Mouse (Mus musculus) liver, postnatal 0 days (tissue): Measurements from ENCODE around the gene Gm20662.

Experiments used
- CTCF ChIP-seq: sonication (generic); IDR thresholded peaks from 2 replicates; pipeline ENCODE4 v1.5.1; 2016; ENCODE audit warnings: antibody characterized with exemption, low read depth
- EP300 ChIP-seq: IDR thresholded peaks from 2 replicates; pipeline ENCODE4 v1.6.1; 2016; ENCODE audit warnings: antibody characterized with exemption, low read depth, mild to moderate bottlenecking

GRCm38 (mm10) chr9:108026584-108026983, 30.4 kb downstream of the Gm20662 start:
- TF ChIP-seq CTCF (peak; percentile 32; the same call in 1 of the 2 replicates), EP300 (no peak)
